Mouse (Mus musculus) lung, adult 18-20 months (tissue): ENCODE data around the gene Nup62.

Source experiments
- DNase-seq, 2 experiments: peaks; one replicate each; pipeline ENCODE4 v3.0.0; 2022; ENCODE audit warnings: mixed read lengths in 2 of 2

The Nup62 gene

GRCm38 (mm10) chr7:44819391-44819790, 3.5 kb downstream of the Nup62 start:
- DNase-seq: peak in 1 of 2 experiments; percentile 2

GRCm38 (mm10) chr7:44819863-44820262, 4.0 kb downstream of the Nup62 start:
- peak in 1 of 2 experiments; percentile 4 for DNase-seq

- peak in 1 of 2 experiments; percentile 2 for DNase-seq
These were observed 4.6 kb downstream of the Nup62 start for GRCm38 (mm10) chr7:44820525-44820924.

GRCm38 (mm10) chr7:44821666-44822448, 6.0 kb downstream of the Nup62 start:
- peak in 1 of 2 experiments; percentile 2 for DNase-seq

GRCm38 (mm10) chr7:44823409-44823808, 7.5 kb downstream of the Nup62 start:
- no peak for DNase-seq

- peak; percentile 75 to 79 for DNase-seq
These were observed 9.0 kb downstream of the Nup62 start for GRCm38 (mm10) chr7:44824872-44825271.

GRCm38 (mm10) chr7:44826771-44827170, 10.9 kb downstream of the Nup62 start:
- DNase-seq: no peak

- DNase-seq: no peak
These were observed 12.8 kb downstream of the Nup62 start for GRCm38 (mm10) chr7:44828706-44829105.

GRCm38 (mm10) chr7:44832763-44833162, 16.9 kb downstream of the Nup62 start:
- DNase-seq: no peak

GRCm38 (mm10) chr7:44835373-44836015, 19.6 kb downstream of the Nup62 start:
- peak; percentile 50 to 65 for DNase-seq

- peak in 1 of 2 experiments; percentile 49 for DNase-seq
These were observed 20.1 kb downstream of the Nup62 start for GRCm38 (mm10) chr7:44836016-44836404.

- no peak for DNase-seq
These were observed 20.6 kb downstream of the Nup62 start for GRCm38 (mm10) chr7:44836423-44837053.

- DNase-seq: no peak
These were observed 22.2 kb downstream of the Nup62 start for GRCm38 (mm10) chr7:44838073-44838472.

GRCm38 (mm10) chr7:44839171-44839490, 23.2 kb downstream of the Nup62 start:
- DNase-seq: no peak

- DNase-seq: peak; percentile 44 to 48
These were observed 23.8 kb downstream of the Nup62 start for GRCm38 (mm10) chr7:44839491-44840191.

GRCm38 (mm10) chr7:44840426-44840825, 24.5 kb downstream of the Nup62 start:
- no peak for DNase-seq

- DNase-seq: no peak
These were observed 26.1 kb downstream of the Nup62 start for GRCm38 (mm10) chr7:44841825-44842463.

- no peak for DNase-seq
These were observed 29.1 kb downstream of the Nup62 start for GRCm38 (mm10) chr7:44845006-44845405.

- no peak for DNase-seq
These were observed 30.9 kb downstream of the Nup62 start for GRCm38 (mm10) chr7:44846804-44847203.

GRCm38 (mm10) chr7:44847772-44848171, 31.9 kb downstream of the Nup62 start:
- DNase-seq: no peak

- peak; percentile 100 for DNase-seq
These were observed 32.9 kb downstream of the Nup62 start, which contains the start of the genes Akt1s1 and Tbc1d17 for GRCm38 (mm10) chr7:44848561-44849415. Gene Akt1s1 (plus strand): TSS chr7:44848991. Gene Tbc1d17 (minus strand): TSS chr7:44849079.
